Mouse (Mus musculus) gonadal fat pad, adult 2 months (tissue): ENCODE data around the gene Tfr2. TPM values are rescaled to one million over a fixed set of nuclear protein-coding genes. Genes with fewer than 3 reads are reported as not detected.

Source experiments
- DNase-seq: peaks from one replicate; pipeline ENCODE4 v3.0.0-alpha.2; 2012; ENCODE audit warnings: low read depth
- polyA plus RNA-seq: library from polyadenylated mRNA; depleted of rRNA; stranded (reverse); fragments of >200 nt; gene quantifications from 2 replicates; pipeline ENCODE4 v1.2.3, GENCODE M21; 2012; rRNA removed

Gene Tfr2
- 1.1 and 1.3 TPM in 2 replicates for polyA plus RNA-seq

- no peak for DNase-seq
These were observed at the start of gene Tfr2 for GRCm38 (mm10) chr5:137569665-137570064. Gene Tfr2, plus strand, starts transcription at chr5:137569840.

- DNase-seq: no peak
These were observed 47.8 kb upstream of the Tfr2 start for GRCm38 (mm10) chr5:137521861-137522260.

- no peak for DNase-seq
These were observed 46.9 kb upstream of the Tfr2 start for GRCm38 (mm10) chr5:137522711-137523110.

GRCm38 (mm10) chr5:137523396-137524250 is 46.0 kb upstream of the Tfr2 start:
- no peak for DNase-seq

- DNase-seq: no peak
These were observed 45.5 kb upstream of the Tfr2 start for GRCm38 (mm10) chr5:137524251-137524515.

GRCm38 (mm10) chr5:137524671-137525070 is 45.0 kb upstream of the Tfr2 start:
- no peak for DNase-seq

- DNase-seq: no peak
These were observed 44.1 kb upstream of the Tfr2 start for GRCm38 (mm10) chr5:137525511-137525910.

GRCm38 (mm10) chr5:137526192-137526936 is 43.3 kb upstream of the Tfr2 start:
- no peak for DNase-seq

GRCm38 (mm10) chr5:137527413-137527812 is 42.2 kb upstream of the Tfr2 start:
- no peak for DNase-seq

GRCm38 (mm10) chr5:137528247-137528968 is 41.2 kb upstream of the Tfr2 start:
- no peak for DNase-seq

GRCm38 (mm10) chr5:137529221-137529995 is 40.2 kb upstream of the Tfr2 start:
- DNase-seq: no peak

GRCm38 (mm10) chr5:137530075-137530474 is 39.6 kb upstream of the Tfr2 start:
- no peak for DNase-seq

- no peak for DNase-seq
These were observed 38.8 kb upstream of the Tfr2 start for GRCm38 (mm10) chr5:137530588-137531413.

GRCm38 (mm10) chr5:137531414-137532130 is 38.1 kb upstream of the Tfr2 start:
- no peak for DNase-seq

- no peak for DNase-seq
These were observed 37.4 kb upstream of the Tfr2 start for GRCm38 (mm10) chr5:137532131-137532807.

GRCm38 (mm10) chr5:137532808-137533116 is 36.9 kb upstream of the Tfr2 start:
- DNase-seq: no peak

GRCm38 (mm10) chr5:137533117-137533827 is 36.4 kb upstream of the Tfr2 start, which contains the start of the genes Epo and Gnb2:
Gene Epo, minus strand, starts transcription at chr5:137533242.
Gene Gnb2, minus strand, starts transcription at chr5:137533510.
- DNase-seq: peak; percentile 75

- no peak for DNase-seq
These were observed 34.9 kb upstream of the Tfr2 start for GRCm38 (mm10) chr5:137534762-137535161.

GRCm38 (mm10) chr5:137535318-137535717 is 34.3 kb upstream of the Tfr2 start:
- DNase-seq: no peak
